Mouse (Mus musculus) liver, embryonic 14.5 days (tissue): ENCODE results near the gene Tnfrsf4.

Experiments used
- CTCF ChIP-seq: IDR thresholded peaks from 2 replicates; pipeline ENCODE4 v1.5.1; 2016; ENCODE audit warnings: antibody characterized with exemption, low read depth, control low read depth
- EP300 ChIP-seq: IDR thresholded peaks from 2 replicates; pipeline ENCODE4 v1.6.1; 2016; ENCODE audit warnings: antibody characterized with exemption, low read depth

DNA sequence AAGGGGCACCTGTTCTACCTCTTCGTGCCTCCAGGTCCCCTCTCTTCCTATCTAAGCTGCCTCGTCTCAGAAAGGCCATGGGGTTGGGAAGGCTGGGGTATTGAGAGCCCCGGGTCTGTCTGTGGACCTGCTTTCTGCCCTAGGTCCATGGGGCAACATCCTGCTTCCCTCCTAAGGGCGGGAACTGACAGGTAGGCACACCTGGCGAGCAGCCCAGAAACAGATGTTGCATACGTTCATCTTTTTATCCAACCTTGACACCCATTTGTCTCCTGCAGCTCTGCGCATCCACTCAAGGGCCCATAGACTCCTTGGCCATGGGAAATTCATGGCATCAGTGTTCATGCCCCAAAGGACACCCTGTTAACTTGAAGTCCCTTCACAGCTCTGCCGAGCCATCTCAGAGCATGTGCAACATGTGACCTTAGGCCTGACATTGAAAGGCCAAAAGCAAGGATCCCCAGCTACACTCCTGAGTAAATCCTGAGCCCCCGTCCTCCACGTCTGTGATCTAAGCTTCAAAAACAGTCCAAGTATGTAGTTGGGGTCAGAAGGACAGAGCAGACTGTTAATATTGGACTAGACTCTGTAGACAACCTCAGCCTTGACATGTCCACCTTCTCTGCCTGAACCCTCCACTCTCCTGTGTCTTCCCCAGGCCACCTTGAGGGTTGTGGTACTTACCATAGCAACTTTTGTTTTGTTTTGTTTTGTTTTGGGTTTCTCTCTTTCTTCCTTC, 51.7 kb downstream of the Tnfrsf4 start:
- TF ChIP-seq CTCF (no peak), EP300 (no peak)
